Mouse (Mus musculus) E14TG2a.4 (cell line): ENCODE results near the gene 1700021F05Rik.

ENCODE experiments used
- CTCF ChIP-seq: conservative IDR thresholded peaks from 2 replicates; pipeline ENCODE4 v1.5.1; 2014; ENCODE audit warnings: low read length
- NANOG ChIP-seq: IDR thresholded peaks from 2 replicates; pipeline ENCODE4 v1.6.1; 2014; ENCODE audit warnings: borderline replicate concordance, low read length, mixed read lengths
- POU5F1 ChIP-seq: IDR thresholded peaks from 2 replicates; pipeline ENCODE4 v1.6.1; 2014; ENCODE audit warnings: low read length, borderline replicate concordance

GRCm38 (mm10) chr10:43490034-43490433, 50.8 kb downstream of the 1700021F05Rik start:
- TF ChIP-seq CTCF (no peak), NANOG (no peak), POU5F1 (no peak)
